Mouse (Mus musculus): ENCODE results near the gene Gm17571. TPM values are rescaled to one million over a fixed set of nuclear protein-coding genes. Genes with fewer than 3 reads are reported as not detected.

The Gm17571 gene
- not detected in 2 replicates for polyA plus RNA-seq (2015; fragmentation: Nextera tagmentation; extraction: Ambion mirVana)

DNA sequence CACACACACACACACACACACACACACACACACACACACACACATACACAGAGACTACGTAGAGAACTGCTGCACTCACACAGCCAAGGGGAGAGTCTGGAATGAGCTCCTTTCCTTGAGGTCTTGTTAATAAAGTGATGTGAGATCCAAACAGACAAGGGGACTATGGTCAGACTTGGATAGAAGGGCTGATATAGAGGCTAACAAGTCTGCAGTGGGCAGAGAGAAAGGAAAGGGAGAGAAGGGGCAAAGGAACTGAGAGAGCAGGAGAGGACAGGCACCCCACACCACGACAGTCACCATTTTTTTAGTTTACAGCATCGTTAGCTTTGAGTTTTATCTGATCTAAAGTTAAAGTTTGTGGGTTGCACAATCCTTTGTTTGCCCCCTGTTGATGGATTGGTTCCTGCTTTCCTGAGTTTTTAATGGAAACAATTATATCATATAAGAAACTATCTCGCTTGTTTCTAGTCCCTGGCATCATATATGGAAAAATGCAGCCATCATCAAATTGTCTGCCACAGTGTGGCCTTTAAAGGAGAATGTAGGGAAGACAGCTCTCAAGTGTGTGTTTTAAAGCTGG is at the start of gene Gm17571:
TSS of gene Gm17571 (minus strand) at position 51 of the 583 bp plus-strand sequence.
- H3K36me3 ChIP-seq (ENCODE audit: poor library complexity, severe bottlenecking), result no peaks in the 10 kb centered on the region
- 82% methylated on average over 4 of the region's 4 CpGs for WGBS
- no peaks in the 10 kb centered on the region for H3K4me1 ChIP-seq

DNA sequence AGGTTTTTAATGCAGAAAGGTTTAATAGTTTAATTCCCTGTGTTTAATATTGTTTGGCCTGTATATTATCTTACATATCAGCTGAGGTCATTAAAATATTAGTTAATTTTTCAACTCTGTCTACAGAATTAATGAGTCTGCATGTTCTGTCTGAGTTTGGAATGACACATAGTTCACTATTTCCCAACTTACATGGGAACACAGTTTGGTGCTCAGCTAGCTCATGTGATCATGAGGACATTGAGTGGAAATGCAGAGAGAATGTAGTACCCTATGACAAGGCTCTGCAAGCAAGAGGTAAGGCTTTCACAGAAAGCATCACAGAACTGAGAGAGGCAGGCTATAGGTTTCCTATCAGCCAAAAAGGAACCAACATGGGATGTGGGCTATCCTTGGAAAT is 49.0 kb upstream of the Gm17571 start:
- H3K4me3 ChIP-seq, result no peak overlapping the region
- no peak overlapping the region for H3K27ac ChIP-seq
- no peaks in the 10 kb centered on the region for H3K9me3 ChIP-seq (replicated peaks)
- no peak for ATAC-seq
- H3K36me3 ChIP-seq (ENCODE audit: poor library complexity, severe bottlenecking), result no peaks in the 10 kb centered on the region
- H3K27me3 ChIP-seq, result no peaks in the 10 kb centered on the region
- no peak overlapping the region for H3K9ac ChIP-seq
- H3K4me1 ChIP-seq, result 0 out of 2 replicates have a peak, but pooled peaks cover 12% of the 10 kb centered on the region
- H3K4me2 ChIP-seq, result no peak overlapping the region

More for the DNA sequence above, at the start of gene Gm17571:
- Histone ChIP-seq H3K9ac (no peak within 1 kb of the TSS), H3K27ac (no peak within 1 kb of the TSS), H3K4me3 (no peak within 1 kb of the TSS), H3K9me3 (replicated peaks) (no peaks in the 10 kb centered on the region), H3K4me2 (no peak within 1 kb of the TSS), H3K27me3 (no peaks in the 10 kb centered on the region)
- ATAC-seq, result no peak

DNA sequence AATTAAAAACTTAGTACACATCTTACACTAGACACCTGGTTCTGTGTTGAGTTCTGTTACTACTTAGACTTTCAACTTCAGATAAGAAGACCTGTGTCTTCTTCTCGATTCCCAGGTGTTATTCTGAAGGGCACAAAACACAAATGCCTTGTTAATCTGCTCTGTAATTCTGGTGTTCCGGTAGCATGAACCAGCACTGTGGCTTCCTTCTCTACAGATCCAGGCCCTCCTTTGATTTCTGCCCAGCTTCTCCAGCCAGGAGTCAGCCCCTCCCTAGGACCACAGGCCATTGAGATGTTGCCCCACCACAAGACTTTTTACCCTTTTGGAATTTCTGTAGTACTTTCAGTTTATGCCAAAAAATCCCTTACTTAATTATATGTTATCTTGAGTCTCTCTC is 47.2 kb upstream of the Gm17571 start:
- Histone ChIP-seq H3K4me1 (0 out of 2 replicates have a peak, but pooled peaks cover 12% of the 10 kb centered on the region), H3K4me2 (no peak overlapping the region), H3K36me3 (ENCODE audit: poor library complexity, severe bottlenecking) (no peaks in the 10 kb centered on the region), H3K27ac (no peak overlapping the region), H3K27me3 (no peaks in the 10 kb centered on the region), H3K9ac (no peak overlapping the region), H3K4me3 (no peak overlapping the region), H3K9me3 (replicated peaks) (no peaks in the 10 kb centered on the region)
- no peak for ATAC-seq
- WGBS, result 94% methylated on average over 2 of the region's 2 CpGs

DNA sequence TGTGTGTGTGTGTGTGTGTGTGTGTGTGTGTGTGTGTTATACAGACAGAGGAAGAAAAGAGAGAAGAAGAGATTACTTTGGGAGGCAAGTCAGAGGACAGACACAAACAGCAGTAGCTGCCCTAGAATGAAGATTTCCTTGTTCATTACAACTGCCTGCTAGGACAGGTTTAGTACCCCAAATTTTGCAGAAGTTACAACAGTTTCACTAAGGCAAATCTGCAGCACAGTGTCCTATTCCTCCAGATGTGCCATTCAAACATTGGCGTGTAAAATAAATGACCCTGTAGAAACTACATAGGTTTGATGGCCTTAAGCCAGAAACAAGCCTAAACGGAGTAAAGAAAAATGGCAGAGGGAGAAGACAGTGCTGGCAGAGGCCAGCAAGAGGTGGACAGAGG is 46.3 kb upstream of the Gm17571 start:
- H3K4me3 ChIP-seq, result no peak overlapping the region
- no peak overlapping the region for H3K27ac ChIP-seq
- no peaks in the 10 kb centered on the region for H3K27me3 ChIP-seq
- 79% methylated on average over 2 of the region's 2 CpGs for WGBS
- H3K36me3 ChIP-seq (ENCODE audit: poor library complexity, severe bottlenecking), result no peaks in the 10 kb centered on the region
- H3K9ac ChIP-seq, result no peak overlapping the region
- no peak for ATAC-seq
- 0 out of 2 replicates have a peak, but pooled peaks cover 8% of the 10 kb centered on the region for H3K4me1 ChIP-seq
- H3K4me2 ChIP-seq, result no peak overlapping the region
- H3K9me3 ChIP-seq (replicated peaks), result no peaks in the 10 kb centered on the region

DNA sequence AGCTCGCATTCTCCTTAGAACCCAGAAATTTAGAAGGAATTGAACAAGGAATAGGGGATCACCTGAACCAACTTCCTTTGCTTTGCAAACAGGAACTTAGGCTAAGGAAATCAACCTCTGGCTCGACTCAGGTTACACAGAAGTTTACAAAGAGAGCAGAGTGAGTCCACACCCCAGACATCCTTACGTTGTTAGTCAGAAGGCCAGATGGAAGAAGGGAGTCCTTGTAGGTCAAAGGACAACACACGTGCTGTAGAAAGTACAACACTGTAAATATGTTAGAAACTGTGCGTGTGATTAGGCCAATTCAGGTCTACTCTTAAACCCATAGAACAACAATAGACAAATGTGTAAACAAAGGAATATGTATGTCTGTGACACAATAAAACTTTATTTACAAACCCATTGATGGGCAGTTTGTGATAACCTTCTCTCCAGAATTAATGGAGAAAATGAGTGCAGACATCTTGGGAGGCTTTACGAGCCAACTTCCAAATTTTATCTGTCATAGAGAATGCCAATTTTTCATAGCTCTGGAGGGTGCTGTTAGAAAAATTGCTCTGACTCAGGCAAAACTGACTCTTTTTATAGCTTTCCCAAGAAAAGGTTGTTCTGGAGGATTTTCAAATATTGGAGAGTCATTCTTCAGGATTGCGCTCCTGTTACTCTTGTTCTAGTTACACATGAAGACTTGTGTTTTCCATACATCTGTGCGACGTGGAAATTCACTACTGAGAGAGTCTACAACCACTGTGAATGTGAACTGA is 45.5 kb upstream of the Gm17571 start:
- H3K36me3 ChIP-seq (ENCODE audit: poor library complexity, severe bottlenecking), result no peaks in the 10 kb centered on the region
- no peak overlapping the region for H3K9ac ChIP-seq
- no peak overlapping the region for H3K4me2 ChIP-seq
- ATAC-seq, result no peak
- H3K27me3 ChIP-seq, result no peaks in the 10 kb centered on the region
- no peaks in the 10 kb centered on the region for H3K9me3 ChIP-seq (replicated peaks)
- H3K4me1 ChIP-seq, result 0 out of 2 replicates have a peak, but pooled peaks cover 2% of the 10 kb centered on the region
- no peak overlapping the region for H3K27ac ChIP-seq
- 90% methylated on average over 9 of the region's 9 CpGs for WGBS
- no peak overlapping the region for H3K4me3 ChIP-seq

DNA sequence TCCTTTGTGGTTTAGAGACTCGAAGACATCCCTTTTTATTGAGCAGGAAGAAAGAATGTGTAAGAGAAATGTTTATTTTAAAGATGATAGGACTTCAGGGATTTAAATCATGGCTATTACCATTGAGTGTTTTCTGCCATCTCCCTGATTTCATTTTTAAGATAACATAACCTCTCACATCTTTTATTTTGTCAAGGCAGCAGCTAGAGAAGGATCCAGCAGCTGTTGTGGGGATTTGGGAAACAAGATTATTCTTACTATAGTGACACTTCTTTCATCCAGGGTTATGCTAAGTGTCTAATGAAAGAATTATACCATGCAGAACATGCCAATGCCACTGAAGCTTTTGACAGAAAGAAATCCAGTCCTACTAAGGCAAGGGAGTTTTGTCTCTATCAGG is 44.6 kb upstream of the Gm17571 start:
- Histone ChIP-seq H3K27ac (no peak overlapping the region), H3K9ac (no peak overlapping the region), H3K4me1 (peaks cover 7% of the 10 kb centered on the region; the same call in 1 of the 2 replicates), H3K4me3 (no peak overlapping the region), H3K9me3 (replicated peaks) (no peaks in the 10 kb centered on the region), H3K4me2 (no peak overlapping the region), H3K27me3 (no peaks in the 10 kb centered on the region), H3K36me3 (ENCODE audit: poor library complexity, severe bottlenecking) (no peaks in the 10 kb centered on the region)
- WGBS, result 56% methylated on average over 1 of the region's 1 CpGs
- no peak for ATAC-seq

DNA sequence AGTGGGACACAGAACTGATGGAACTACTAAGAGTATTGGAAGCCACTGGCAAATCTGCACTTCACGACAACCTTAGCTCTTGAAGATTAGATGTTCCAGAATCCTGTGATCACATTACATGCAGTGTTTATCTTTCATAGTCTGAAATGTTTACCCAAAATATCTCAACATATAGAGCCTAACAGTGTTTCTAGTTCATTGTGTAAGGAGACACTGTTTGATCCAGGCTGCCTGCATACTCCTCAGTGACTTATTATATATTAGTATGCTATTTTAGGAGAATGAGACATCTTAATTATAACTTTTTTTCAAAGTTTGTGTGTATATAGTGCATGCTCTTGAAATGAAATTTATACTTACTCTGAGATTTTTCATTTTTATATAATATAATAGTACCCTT is 39.4 kb upstream of the Gm17571 start:
- H3K27me3 ChIP-seq, result no peaks in the 10 kb centered on the region
- no peak overlapping the region for H3K4me3 ChIP-seq
- H3K27ac ChIP-seq, result no peak overlapping the region
- no peaks in the 10 kb centered on the region for H3K36me3 ChIP-seq (ENCODE audit: poor library complexity, severe bottlenecking)
- peaks cover 36% of the 10 kb centered on the region for H3K4me1 ChIP-seq
- no peak for ATAC-seq
- H3K9ac ChIP-seq, result no peak overlapping the region
- no peaks in the 10 kb centered on the region for H3K9me3 ChIP-seq (replicated peaks)
- H3K4me2 ChIP-seq, result no peak overlapping the region
- 86% methylated on average over 1 of the region's 1 CpGs for WGBS

DNA sequence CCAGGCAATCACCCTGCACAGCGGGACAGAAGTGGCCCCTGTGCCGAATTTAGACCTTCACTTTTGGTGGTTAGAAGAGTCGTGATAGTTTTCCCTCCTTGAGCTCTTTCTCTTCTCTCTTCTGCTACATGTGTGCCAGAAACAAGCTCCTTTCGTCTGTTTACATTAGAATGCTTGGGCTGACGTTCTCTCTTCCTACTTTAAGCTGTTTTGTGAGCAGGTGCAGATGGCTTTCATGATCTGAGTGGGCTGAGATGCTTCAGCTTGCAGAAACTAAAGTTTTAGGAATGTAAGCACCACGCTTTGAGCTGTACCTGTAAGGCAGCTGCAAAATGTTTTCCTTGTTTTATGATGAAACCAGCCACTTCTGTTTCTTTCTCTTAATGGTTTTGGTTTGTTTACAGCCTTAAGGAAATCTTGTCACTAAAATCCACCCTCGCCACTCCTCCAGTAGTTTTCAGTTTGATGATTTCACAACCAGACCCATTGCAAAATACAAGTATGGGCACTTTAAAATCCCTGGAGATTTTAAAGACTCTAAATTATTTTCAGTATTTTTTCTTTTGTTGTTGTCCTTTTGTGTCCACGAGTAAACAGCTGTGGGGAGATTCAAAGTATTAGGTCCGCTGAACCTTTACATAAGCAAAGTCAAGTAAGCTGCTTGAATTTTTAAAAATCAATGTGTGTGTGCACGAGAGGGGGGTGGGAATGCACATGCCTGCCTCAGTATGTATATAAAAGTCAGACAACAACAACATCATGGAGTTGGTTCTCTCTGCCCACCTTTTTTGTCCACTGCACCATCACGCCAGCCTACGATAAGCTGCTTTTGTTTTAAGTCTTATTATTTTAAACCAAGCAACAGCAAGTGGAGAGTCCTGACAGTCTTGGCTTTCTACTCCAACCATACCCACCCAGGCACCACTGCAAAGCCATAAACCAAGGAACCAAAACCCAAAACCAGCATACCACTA is 38.0 kb upstream of the Gm17571 start:
- no peak overlapping the region for H3K4me3 ChIP-seq
- no peak for ATAC-seq
- H3K4me2 ChIP-seq, result peak overlapping the region; percentile 12
- no peaks in the 10 kb centered on the region for H3K9me3 ChIP-seq (replicated peaks)
- no peak overlapping the region for H3K27ac ChIP-seq
- 38% methylated on average over 12 of the region's 12 CpGs for WGBS
- H3K4me1 ChIP-seq, result peaks cover 46% of the 10 kb centered on the region
- no peak overlapping the region for H3K9ac ChIP-seq
- no peaks in the 10 kb centered on the region for H3K36me3 ChIP-seq (ENCODE audit: poor library complexity, severe bottlenecking)
- H3K27me3 ChIP-seq, result no peaks in the 10 kb centered on the region

DNA sequence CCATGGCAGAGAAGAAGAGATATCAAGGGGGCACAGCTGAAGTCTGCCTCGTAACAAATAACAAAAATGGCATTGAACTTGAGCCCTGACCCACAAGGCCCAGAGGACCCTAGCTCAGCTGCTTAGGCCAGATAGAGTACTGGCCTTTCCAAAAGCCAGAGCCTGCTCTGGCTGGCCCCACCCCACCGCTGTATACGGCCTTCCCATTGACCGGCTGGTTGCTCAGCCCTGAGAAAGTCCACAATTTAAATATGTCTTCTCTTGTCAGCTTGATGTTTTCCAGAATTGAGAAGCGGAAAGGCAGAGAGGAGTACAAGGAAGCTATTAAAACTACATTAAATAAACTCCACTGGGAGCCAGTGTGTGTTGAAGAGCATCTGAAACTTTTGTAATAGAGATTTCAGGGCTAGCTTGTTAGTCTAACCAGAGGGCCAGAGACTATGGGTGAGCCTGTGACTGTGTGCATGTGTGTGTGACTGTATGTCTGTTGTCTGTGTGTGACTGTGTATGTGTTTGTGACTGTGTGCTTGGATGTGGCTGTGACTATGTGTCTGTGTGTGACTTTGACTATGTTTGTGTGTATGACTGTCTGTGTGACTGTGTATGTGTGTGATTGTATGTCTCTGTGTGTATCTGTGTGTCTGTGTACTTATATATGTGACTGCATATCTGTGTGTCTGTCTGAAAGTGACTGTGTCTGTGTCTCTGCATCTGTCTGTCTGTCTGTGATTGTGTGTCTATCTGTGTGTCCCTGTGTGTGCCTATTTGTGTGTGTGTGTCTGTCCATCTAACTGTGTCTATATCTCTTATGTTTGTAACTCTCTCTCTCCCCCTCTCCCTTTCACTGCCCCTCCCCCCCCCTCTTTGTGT is 36.9 kb upstream of the Gm17571 start:
- no peak for ATAC-seq
- Histone ChIP-seq H3K4me2 (no peak overlapping the region), H3K36me3 (ENCODE audit: poor library complexity, severe bottlenecking) (no peaks in the 10 kb centered on the region), H3K9me3 (replicated peaks) (no peaks in the 10 kb centered on the region), H3K4me3 (no peak overlapping the region), H3K4me1 (peaks cover 56% of the 10 kb centered on the region), H3K27ac (no peak overlapping the region), H3K9ac (no peak overlapping the region), H3K27me3 (no peaks in the 10 kb centered on the region)
- 77% methylated on average over 5 of the region's 5 CpGs for WGBS

DNA sequence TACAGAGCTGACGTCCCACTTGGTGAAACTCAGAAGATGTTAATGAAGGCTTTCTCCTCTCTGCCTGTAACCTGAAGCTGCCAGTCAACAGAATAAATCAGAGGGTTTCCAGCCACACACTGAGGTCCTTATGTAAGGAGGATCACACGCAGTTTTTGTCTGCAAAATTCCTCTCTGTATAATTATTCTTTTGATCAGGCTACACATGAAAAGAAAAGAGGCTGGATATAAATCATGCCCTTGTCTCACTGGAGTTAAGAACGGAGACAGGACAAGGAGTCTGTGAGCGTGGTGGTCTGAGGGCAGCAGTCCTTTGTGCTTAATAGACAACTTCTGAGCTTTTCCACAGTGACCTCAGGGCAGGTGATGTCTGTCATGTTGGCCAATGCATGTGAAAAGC is 32.7 kb upstream of the Gm17571 start:
- Histone ChIP-seq H3K9me3 (replicated peaks) (no peaks in the 10 kb centered on the region), H3K4me3 (no peak overlapping the region), H3K4me2 (no peak overlapping the region), H3K4me1 (peaks cover 34% of the 10 kb centered on the region), H3K36me3 (ENCODE audit: poor library complexity, severe bottlenecking) (no peaks in the 10 kb centered on the region), H3K9ac (no peak overlapping the region), H3K27ac (no peak overlapping the region; the same call in 1 of the 2 replicates), H3K27me3 (no peaks in the 10 kb centered on the region)
- ATAC-seq, result no peak; the same call in 1 of the 2 replicates
- WGBS, result 5% methylated on average over 4 of the region's 4 CpGs

DNA sequence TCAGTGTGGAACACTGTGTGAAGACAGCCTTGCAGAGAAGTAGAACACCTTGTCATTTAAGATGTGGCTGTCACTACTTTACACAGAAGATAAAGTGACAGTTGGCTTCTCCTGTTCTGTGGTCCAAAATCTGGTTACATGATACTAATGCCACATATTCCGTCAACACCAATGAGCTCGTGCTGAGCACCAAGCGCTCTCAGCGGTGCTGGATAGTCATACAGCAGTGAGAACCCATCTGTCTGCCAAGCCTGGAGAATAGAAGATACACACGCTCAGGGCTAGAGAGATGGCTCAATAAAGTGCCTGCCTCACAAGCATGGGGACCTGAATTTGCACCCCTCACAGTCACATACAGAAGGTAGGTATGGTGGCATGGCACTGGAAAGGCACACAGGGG is 28.4 kb upstream of the Gm17571 start:
- peaks cover 17% of the 10 kb centered on the region for H3K4me1 ChIP-seq
- no peak overlapping the region for H3K4me3 ChIP-seq
- no peaks in the 10 kb centered on the region for H3K9me3 ChIP-seq (replicated peaks)
- 95% methylated on average over 5 of the region's 5 CpGs for whole genome bisulfite sequencing
- no peak overlapping the region for H3K4me2 ChIP-seq
- H3K36me3 ChIP-seq (ENCODE audit: poor library complexity, severe bottlenecking), result no peaks in the 10 kb centered on the region
- H3K27ac ChIP-seq, result no peak overlapping the region
- ATAC-seq, result no peak
- no peaks in the 10 kb centered on the region for H3K27me3 ChIP-seq
- H3K9ac ChIP-seq, result no peak overlapping the region

Data from forebrain, embryonic 13.5 days (tissue).